Mouse (Mus musculus) neural tube, embryonic 13.5 days (tissue): ENCODE data around the gene Scgn. TPM values are rescaled to one million over a fixed set of nuclear protein-coding genes. Genes with fewer than 3 reads are reported as not detected.

Experiments used
- ATAC-seq: fragments of 200-750 bp; cut with Nextera tagmentation; 2 replicates; pipeline ENCODE4 v1.8.0; 2017; ENCODE audit warnings: low read depth, mild to moderate bottlenecking, moderate TSS enrichment, moderate library complexity
- H3K27ac ChIP-seq: fragments of 300-500 bp; sonication (generic); replicated peaks from 2 replicates; pipeline ENCODE4 v1.5.1; 2015; ENCODE audit warnings: moderate library complexity, mild to moderate bottlenecking, inconsistent platforms
- H3K27me3 ChIP-seq: fragments of 300-500 bp; sonication (generic); 2 replicates; pipeline ENCODE4 v1.6.1; 2015; ENCODE audit warnings: mild to moderate bottlenecking, inconsistent platforms
- H3K36me3 ChIP-seq: fragments of 300-500 bp; sonication (generic); 2 replicates; pipeline ENCODE4 v1.6.1; 2015; ENCODE audit warnings: mild to moderate bottlenecking, inconsistent platforms
- H3K4me1 ChIP-seq: fragments of 300-500 bp; sonication (generic); replicated peaks from 2 replicates; pipeline ENCODE4 v1.6.1; 2015; ENCODE audit warnings: inconsistent platforms
- H3K4me2 ChIP-seq: fragments of 300-500 bp; sonication (generic); 2 replicates; pipeline ENCODE4 v1.6.1; 2015; ENCODE audit warnings: inconsistent platforms, mild to moderate bottlenecking, moderate library complexity
- H3K4me3 ChIP-seq: fragments of 300-500 bp; sonication (generic); 2 replicates; pipeline ENCODE4 v1.5.1; 2015; ENCODE audit warnings: mild to moderate bottlenecking, inconsistent platforms
- H3K9ac ChIP-seq: fragments of 300-500 bp; sonication (generic); 2 replicates; pipeline ENCODE4 v1.6.1; 2015; ENCODE audit warnings: moderate library complexity, mild to moderate bottlenecking, inconsistent platforms
- H3K9me3 ChIP-seq: fragments of 300-500 bp; sonication (generic); 2 replicates; pipeline ENCODE4 v1.6.1; 2016; ENCODE audit warnings: inconsistent platforms
- WGBS: fragments of 180-500 bp; shearing (Covaris S2); methylation state at CpG from one replicate; pipeline ENCODE4 v1.1.7; 2015; 5-methylcytosine and 5-hydroxymethylcytosine counted together
- polyA plus RNA-seq: library from polyadenylated mRNA; unstranded; fragments of >200 nt; fragmentation: Nextera tagmentation; extraction: Ambion mirVana; gene quantifications from 2 replicates; pipeline ENCODE4 v1.2.1, GENCODE M21; 2015

The Scgn gene
- polyA plus RNA-seq, result 0.34 and 0.59 TPM in 2 replicates

DNA sequence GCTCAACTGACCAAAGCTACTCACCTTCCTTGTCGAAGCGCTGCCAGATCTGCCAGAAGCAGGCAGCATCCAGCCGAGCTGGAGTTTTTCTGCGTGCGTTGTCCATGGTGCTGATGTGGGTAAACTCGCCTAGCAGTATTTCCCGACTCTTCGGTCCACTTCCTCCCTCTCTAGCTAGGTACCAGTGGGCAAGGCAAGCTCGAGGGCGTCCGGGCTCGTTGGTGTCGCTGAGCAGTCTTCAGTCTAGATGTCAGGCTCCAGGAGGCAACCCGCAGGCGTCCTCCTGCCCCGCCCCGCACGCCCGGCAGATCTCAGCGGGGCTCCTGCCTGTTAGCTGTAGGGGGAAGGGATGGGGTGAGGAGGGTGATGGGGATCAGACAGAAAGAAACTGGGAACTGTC lies at the start of gene Scgn:
Gene Scgn, minus strand, starts transcription at position 287 of the 400 bp plus-strand sequence.
- peak within 1 kb of the TSS; percentile 60 for H3K4me2 ChIP-seq
- H3K9me3 ChIP-seq, result no peaks in the 10 kb centered on the region
- H3K4me1 ChIP-seq, result peaks cover 11% of the 10 kb centered on the region
- peak; percentile 47; the same call in 1 of the 2 replicates for ATAC-seq
- H3K4me3 ChIP-seq, result peak within 1 kb of the TSS; percentile 32
- peaks cover 39% of the 10 kb centered on the region for H3K27me3 ChIP-seq
- no peaks in the 10 kb centered on the region for H3K36me3 ChIP-seq
- WGBS, result under 1% methylated on average over 20 of the region's 20 CpGs
- no peak within 1 kb of the TSS for H3K27ac ChIP-seq
- peak within 1 kb of the TSS; percentile 2; the same call in 1 of the 2 replicates for H3K9ac ChIP-seq

DNA sequence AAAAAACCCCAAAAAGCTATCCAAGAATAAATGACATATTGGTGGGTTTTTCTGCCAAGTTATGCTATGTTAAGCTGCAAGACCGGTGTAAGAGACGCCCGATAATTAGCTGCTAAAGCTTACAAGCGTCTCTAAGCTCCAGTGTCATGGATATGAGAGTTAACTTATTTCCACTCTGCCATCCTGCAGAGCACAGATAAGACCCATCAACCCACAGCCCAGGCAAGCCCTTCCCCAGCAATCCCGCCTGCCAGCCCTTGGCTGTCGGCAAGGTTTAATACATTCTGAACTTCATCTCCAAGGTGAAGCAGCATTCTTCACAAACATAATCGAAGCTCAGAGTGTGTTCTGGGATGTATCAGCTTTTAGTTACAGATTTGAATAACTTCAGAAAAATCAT lies 49.2 kb upstream of the Scgn start:
- H3K4me1 ChIP-seq, result peaks cover 5% of the 10 kb centered on the region; the same call in 1 of the 2 replicates
- H3K36me3 ChIP-seq, result peaks cover 29% of the 10 kb centered on the region
- H3K9ac ChIP-seq, result no peak overlapping the region
- no peak overlapping the region for H3K27ac ChIP-seq
- WGBS, result 92% methylated on average over 7 of the region's 7 CpGs
- H3K4me3 ChIP-seq, result no peak overlapping the region
- no peak overlapping the region for H3K4me2 ChIP-seq
- H3K27me3 ChIP-seq, result no peaks in the 10 kb centered on the region
- H3K9me3 ChIP-seq, result no peaks in the 10 kb centered on the region
- ATAC-seq, result no peak

DNA sequence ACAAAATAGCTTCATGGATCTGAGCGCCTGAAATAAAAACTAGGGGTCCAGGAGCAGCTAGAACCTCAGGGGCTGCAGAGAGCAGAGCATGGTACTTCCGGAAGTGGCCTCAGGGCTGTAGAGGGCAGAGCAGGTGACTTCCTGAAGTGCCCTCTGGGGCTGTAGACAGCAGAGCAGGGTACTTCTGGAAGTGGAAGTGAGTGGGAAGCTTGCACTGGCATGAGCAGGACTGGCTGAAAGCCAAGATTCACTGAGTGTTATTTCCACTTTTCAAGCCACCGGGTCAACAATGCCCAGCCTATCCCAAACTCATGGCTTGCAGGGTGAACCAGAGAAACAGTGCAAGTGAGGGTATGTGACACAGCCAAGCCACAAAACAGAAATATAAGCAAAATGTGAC lies 46.5 kb upstream of the Scgn start:
- 84% methylated on average over 3 of the region's 3 CpGs for WGBS
- Histone ChIP-seq H3K27ac (no peak overlapping the region), H3K4me1 (no peaks in the 10 kb centered on the region), H3K36me3 (peaks cover 20% of the 10 kb centered on the region; the same call in 1 of the 2 replicates), H3K4me2 (no peak overlapping the region), H3K4me3 (no peak overlapping the region), H3K9me3 (no peaks in the 10 kb centered on the region), H3K9ac (no peak overlapping the region), H3K27me3 (no peaks in the 10 kb centered on the region)
- no peak for ATAC-seq

DNA sequence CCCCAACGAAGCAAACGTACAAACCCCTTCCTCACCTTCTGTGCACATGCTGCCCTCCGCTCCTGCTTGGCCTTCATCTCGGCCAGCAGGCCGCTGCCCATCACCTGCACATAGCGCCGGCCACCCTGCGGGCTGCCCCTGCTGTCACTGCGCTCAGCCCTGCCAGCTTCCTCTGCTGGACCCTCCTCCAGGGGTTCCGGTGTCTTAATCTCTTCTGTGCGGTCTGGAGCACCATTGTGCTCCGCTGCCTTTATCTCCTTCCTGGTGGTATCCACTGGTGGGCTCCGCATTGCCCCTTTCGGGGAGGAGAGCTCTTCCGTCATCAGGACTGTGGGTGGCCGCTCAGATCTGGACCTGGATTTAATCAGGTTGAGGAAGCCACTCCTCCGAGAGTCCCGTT lies 45.1 kb upstream of the Scgn start:
- no peak overlapping the region for H3K4me3 ChIP-seq
- 90% methylated on average over 18 of the region's 18 CpGs for WGBS
- H3K4me2 ChIP-seq, result no peak overlapping the region
- no peak overlapping the region for H3K9ac ChIP-seq
- H3K4me1 ChIP-seq, result no peaks in the 10 kb centered on the region
- no peaks in the 10 kb centered on the region for H3K9me3 ChIP-seq
- peaks cover 11% of the 10 kb centered on the region; the same call in 1 of the 2 replicates for H3K36me3 ChIP-seq
- H3K27me3 ChIP-seq, result no peaks in the 10 kb centered on the region
- H3K27ac ChIP-seq, result no peak overlapping the region
- no peak for ATAC-seq

DNA sequence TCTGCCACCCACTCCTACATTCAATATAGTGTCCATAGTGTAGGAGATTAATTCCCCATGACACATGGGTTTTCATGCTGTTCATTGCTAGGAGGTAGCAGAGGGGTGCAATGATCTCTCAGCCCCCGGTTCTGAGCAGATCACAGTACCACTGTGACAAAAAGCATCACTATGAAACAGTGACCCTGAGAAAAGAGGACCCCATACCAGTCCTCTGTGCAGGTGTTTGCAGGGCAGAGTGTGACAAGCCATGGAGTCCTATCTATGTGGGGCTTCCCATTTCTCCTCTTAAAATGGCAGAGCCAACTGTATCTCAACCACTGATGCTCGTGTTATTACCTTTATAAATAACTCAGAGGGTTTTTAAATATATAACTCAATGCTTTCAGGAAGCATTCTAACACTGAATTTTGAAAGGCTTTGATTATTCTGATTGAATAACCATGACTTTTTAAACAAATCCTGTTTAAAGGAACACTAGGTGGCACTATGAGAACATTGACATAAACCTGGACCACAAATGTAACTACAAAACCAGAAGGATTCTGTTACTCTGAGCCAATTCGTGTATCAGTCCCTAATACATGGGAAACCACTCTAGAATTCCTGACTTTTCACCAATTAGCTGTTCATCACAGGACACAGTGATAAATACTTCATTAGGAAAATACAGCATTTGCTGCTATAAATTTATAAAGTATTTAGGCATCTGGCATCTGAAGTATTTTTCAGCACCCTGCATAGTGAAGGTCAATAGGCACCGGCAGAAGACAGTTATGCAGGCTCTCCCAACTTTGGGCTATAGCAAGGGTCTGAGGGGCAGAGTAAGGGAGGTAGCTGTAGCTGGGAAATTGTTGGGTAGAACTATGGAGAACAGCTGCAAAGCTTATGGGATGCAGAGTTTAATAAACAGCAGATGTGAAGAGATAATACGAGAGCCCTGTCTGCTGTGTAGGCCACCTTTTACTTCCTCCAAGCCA lies 36.5 kb upstream of the Scgn start:
- Histone ChIP-seq H3K27ac (no peak overlapping the region), H3K9ac (no peak overlapping the region), H3K4me3 (no peak overlapping the region), H3K4me2 (no peak overlapping the region), H3K36me3 (no peaks in the 10 kb centered on the region), H3K4me1 (no peaks in the 10 kb centered on the region), H3K9me3 (no peaks in the 10 kb centered on the region), H3K27me3 (no peaks in the 10 kb centered on the region)
- 0 out of 2 replicates have a peak, but pooled peaks have one; percentile 43 for ATAC-seq
- WGBS, result 72% methylated on average over 5 of the region's 5 CpGs

DNA sequence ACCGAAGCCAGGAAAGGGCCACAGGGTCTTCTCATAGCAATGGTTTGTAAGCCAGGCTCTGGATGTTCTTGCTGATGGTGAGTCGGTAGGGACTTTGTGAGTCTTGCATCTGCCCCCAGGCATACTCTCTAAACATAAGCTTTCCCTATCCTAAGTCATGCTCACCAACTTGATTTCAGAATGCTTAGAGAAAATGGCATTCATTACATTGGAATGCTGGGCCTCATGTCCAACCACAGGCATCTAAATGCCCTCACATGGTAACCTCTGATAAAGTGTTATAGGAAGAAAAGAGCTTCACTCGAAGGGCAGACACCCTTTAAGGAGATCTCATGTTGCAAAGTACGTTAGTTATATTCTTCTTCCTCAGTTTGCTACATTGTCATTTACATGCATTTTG lies 27.5 kb upstream of the Scgn start:
- WGBS, result 92% methylated on average over 4 of the region's 4 CpGs
- no peak overlapping the region for H3K4me2 ChIP-seq
- no peaks in the 10 kb centered on the region for H3K27me3 ChIP-seq
- H3K4me3 ChIP-seq, result no peak overlapping the region
- no peaks in the 10 kb centered on the region for H3K4me1 ChIP-seq
- no peak overlapping the region for H3K27ac ChIP-seq
- ATAC-seq, result no peak
- H3K36me3 ChIP-seq, result 0 out of 2 replicates have a peak, but pooled peaks cover 3% of the 10 kb centered on the region
- H3K9ac ChIP-seq, result no peak overlapping the region
- H3K9me3 ChIP-seq, result no peaks in the 10 kb centered on the region

DNA sequence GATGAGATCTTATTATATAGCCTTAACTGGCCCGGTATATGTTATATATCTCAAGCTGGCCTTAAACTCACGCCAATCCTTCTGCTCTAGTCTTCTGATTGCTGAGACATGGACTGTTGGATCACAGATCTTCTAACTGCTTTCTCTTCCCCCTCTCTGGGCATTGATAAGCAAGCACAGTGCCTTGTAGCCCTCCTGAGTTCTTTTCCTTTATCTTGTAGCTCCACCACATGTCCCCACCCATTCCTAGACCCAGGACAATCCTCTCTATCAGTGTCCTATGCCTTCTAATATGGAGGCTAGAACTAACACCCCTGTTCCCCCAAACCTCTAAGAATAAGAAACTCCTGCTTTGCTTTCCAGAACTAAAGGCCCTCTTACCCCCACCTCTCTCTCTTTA lies 14.5 kb upstream of the Scgn start:
- ATAC-seq, result no peak

DNA sequence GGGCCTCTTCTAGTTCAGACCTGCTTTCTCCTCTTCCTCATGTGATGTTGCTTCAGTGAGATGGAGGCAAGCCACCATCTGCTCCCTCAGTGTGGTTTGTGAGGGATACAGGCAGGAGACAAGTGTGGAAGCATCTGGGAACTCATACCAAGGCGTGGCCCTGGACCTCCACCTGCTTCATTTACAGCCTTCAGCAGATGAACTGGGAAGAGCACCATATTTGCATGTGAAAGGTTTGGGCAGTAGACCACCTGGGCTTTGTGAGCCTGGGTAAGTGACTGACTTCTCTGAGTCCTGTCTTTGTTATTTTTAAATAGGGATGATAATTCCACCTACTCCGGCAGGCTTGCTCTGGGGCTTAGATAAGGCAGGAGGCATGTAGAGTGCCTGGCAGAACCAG lies 10.8 kb upstream of the Scgn start:
- Histone ChIP-seq H3K27me3 (no peaks in the 10 kb centered on the region), H3K36me3 (no peaks in the 10 kb centered on the region), H3K27ac (no peak overlapping the region), H3K9me3 (no peaks in the 10 kb centered on the region), H3K4me3 (no peak overlapping the region), H3K4me2 (no peak overlapping the region), H3K4me1 (no peaks in the 10 kb centered on the region), H3K9ac (no peak overlapping the region)
- 48% methylated on average over 2 of the region's 2 CpGs for WGBS
- ATAC-seq, result no peak

More for the DNA sequence above, 14.5 kb upstream of the Scgn start:
- Histone ChIP-seq H3K27ac (no peak overlapping the region), H3K27me3 (no peaks in the 10 kb centered on the region), H3K4me1 (no peaks in the 10 kb centered on the region), H3K36me3 (no peaks in the 10 kb centered on the region), H3K9me3 (no peaks in the 10 kb centered on the region), H3K9ac (no peak overlapping the region), H3K4me3 (no peak overlapping the region), H3K4me2 (no peak overlapping the region)
- WGBS, result 92% methylated on average over 2 of the region's 2 CpGs

DNA sequence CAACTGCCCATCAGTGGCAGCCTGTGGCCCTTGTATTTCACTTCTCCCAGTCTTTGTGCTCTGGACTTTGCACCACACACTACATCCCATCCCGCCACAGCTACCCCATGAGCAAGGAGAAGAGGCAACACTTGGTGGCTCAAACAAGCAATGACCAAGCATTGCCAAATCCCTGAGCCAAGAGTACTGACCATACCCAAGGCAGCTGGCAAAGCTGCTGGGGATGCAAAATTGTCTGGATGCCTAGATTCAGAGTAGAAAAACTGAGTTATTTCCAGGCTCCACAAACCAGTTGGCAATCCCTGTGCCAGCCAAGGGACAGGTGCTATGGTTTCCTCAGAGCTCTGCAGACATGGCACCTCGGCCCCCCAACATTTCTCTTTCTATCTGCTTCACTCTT lies 10.1 kb upstream of the Scgn start:
- Histone ChIP-seq H3K27me3 (no peaks in the 10 kb centered on the region), H3K9ac (no peak overlapping the region), H3K4me2 (no peak overlapping the region), H3K27ac (no peak overlapping the region), H3K36me3 (no peaks in the 10 kb centered on the region), H3K9me3 (no peaks in the 10 kb centered on the region), H3K4me1 (no peaks in the 10 kb centered on the region), H3K4me3 (no peak overlapping the region)
- WGBS, result 82% methylated on average over 2 of the region's 2 CpGs
- no peak for ATAC-seq

DNA sequence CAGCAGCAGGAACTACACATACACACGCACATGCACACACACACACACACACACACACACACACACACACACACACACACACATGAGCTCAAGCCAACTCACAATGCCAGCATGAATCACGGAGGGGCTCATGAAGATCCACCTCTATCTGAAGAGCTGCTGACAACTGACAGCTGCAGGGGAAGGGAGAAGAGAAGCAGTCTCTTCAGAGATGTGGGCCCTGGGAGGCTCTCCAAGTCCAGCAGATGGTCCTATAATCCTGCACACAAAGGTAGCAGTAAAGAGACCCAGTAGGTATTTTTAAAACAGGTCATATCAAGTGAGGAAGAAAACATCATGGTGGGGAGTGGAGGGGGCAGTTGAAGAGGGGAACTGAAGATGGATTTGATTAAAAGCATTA lies 7.8 kb upstream of the Scgn start:
- Histone ChIP-seq H3K4me1 (no peaks in the 10 kb centered on the region), H3K4me2 (no peak overlapping the region), H3K4me3 (no peak overlapping the region), H3K9me3 (no peaks in the 10 kb centered on the region), H3K27me3 (peaks cover 5% of the 10 kb centered on the region), H3K36me3 (no peaks in the 10 kb centered on the region), H3K27ac (no peak overlapping the region), H3K9ac (no peak overlapping the region)
- WGBS, result 77% methylated on average over 2 of the region's 2 CpGs
- ATAC-seq, result no peak

DNA sequence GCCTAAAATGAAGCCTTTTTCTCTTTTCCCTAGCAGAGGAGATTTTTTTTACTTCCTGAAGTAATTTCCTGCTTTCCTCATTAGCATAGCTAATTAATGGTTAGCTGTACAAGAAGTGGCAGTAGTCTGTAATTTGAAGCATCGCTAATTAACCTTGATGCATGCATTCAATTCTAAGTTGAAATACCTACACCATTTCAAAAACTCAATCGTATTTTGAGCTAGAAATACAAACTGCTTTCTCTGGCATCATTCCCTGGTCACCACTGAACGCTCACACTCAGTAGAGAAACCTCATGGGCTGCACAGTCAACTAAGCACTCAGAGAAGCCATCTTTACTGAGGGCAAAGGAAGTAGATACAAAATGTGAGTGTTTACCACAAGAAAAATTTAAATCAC lies 3.7 kb upstream of the Scgn start:
- Histone ChIP-seq H3K27me3 (peaks cover 35% of the 10 kb centered on the region), H3K4me1 (peaks cover 11% of the 10 kb centered on the region), H3K36me3 (no peaks in the 10 kb centered on the region), H3K4me3 (no peak overlapping the region), H3K9ac (no peak overlapping the region), H3K4me2 (no peak overlapping the region), H3K9me3 (no peaks in the 10 kb centered on the region), H3K27ac (no peak overlapping the region)
- ATAC-seq, result no peak
- 60% methylated on average over 3 of the region's 3 CpGs for WGBS

DNA sequence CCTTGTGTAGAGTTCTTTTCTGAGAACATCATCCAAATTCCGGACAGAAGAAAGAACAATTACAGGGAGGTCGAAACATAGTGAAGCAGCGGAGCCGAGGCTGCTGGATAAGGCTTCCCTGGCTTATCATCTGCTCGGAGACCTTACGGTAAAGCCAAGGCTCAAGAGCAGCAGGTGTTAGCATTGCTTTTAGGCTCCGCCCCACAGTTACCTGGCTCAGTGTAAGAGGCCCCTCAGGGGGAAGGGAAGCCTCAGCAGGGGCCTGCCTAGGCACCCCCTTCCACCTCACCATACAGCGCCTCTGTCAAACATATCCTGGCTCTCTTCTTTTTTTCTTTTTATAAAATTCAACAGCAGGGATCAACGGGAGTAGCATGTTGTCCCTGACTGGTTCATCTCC lies 3.0 kb upstream of the Scgn start:
- 18% methylated on average over 9 of the region's 9 CpGs for WGBS
- no peak for ATAC-seq
- peaks cover 11% of the 10 kb centered on the region for H3K4me1 ChIP-seq

More for the DNA sequence above, 3.0 kb upstream of the Scgn start:
- Histone ChIP-seq H3K4me2 (no peak overlapping the region), H3K27me3 (peaks cover 36% of the 10 kb centered on the region), H3K9ac (no peak overlapping the region), H3K27ac (no peak overlapping the region), H3K9me3 (no peaks in the 10 kb centered on the region), H3K4me3 (no peak overlapping the region), H3K36me3 (no peaks in the 10 kb centered on the region)
